Comparison of ENCODE assay signal across 8 mouse cellular contexts in genomic region chrX:162900938-162901337, GRCm38 (mm10). TPM values are rescaled to one million over a fixed set of nuclear protein-coding genes. Genes with fewer than 3 reads are reported as not detected.
DNase-seq lines count a peak whose midpoint lies in the region; ATAC-seq and TF ChIP-seq lines count a peak whose summit lies in the region.

TSS of gene Ctps2 (plus strand) at chrX:162901238.

- peak within 1 kb of the TSS; percentile 68 for H3K4me2 ChIP-seq in forebrain, embryonic 13.5 days

- TF ChIP-seq CTCF in G1E (IDR thresholded peaks at IDR 0.05; ENCODE audit: low read depth, low read length): no peak

- 33% methylated on average over 4 of the region's 4 CpGs for WGBS in forebrain, embryonic 13.5 days

- no peaks in the 10 kb centered on the region for H3K27me3 ChIP-seq in G1E (ENCODE audit: insufficient read depth, low read length)
- no peaks in the 10 kb centered on the region for H3K27me3 ChIP-seq in forebrain, embryonic 13.5 days

- H3K27ac ChIP-seq in forebrain, embryonic 13.5 days: peak within 1 kb of the TSS; percentile 59

- H3K9me3 ChIP-seq in G1E (replicated peaks): no peaks in the 10 kb centered on the region
- H3K9me3 ChIP-seq in forebrain, embryonic 13.5 days (replicated peaks): no peaks in the 10 kb centered on the region

- peaks cover 13% of the 10 kb centered on the region for H3K4me1 ChIP-seq in G1E (ENCODE audit: insufficient read depth, low read depth, low read length)
- 0 out of 2 replicates have a peak, but pooled peaks cover 7% of the 10 kb centered on the region for H3K4me1 ChIP-seq in forebrain, embryonic 13.5 days

- peaks cover 12% of the 10 kb centered on the region for H3K36me3 ChIP-seq in G1E (replicated peaks)
- H3K36me3 ChIP-seq in forebrain, embryonic 13.5 days (ENCODE audit: poor library complexity, severe bottlenecking): no peaks in the 10 kb centered on the region

- DNase-seq in gastrocnemius, postnatal 4 days (ENCODE audit: low spot score in 2 of 2): no peak
- no peak for DNase-seq in gastrocnemius, postnatal 25 days
- no peak for DNase-seq in G1E (ENCODE audit: low spot score)
- DNase-seq in natural killer cell, adult 2 months (ENCODE audit: low spot score in 2 of 2): no peak
- DNase-seq in yolk sac, embryonic 10.5 days (ENCODE audit: low spot score): no peak

- H3K9ac ChIP-seq in forebrain, embryonic 13.5 days: peak within 1 kb of the TSS; percentile 78

- ATAC-seq in G1E (ENCODE audit: extremely low read depth, insufficient number of reproducible peaks, low FRiP score, poor library complexity, severe bottlenecking): no peak
- no peak for ATAC-seq in forebrain, embryonic 13.5 days
- ATAC-seq in inflammation-experienced regulatory T-cells, adult 6 months: no peak
- ATAC-seq in megakaryocyte progenitor cell, adult 5-6 weeks (replicated peaks; ENCODE audit: poor library complexity): 0 out of 2 replicates have a peak, but pooled peaks have one; percentile 1

- peak within 1 kb of the TSS; percentile 80 for H3K4me3 ChIP-seq in G1E (ENCODE audit: low read depth, low read length)
- H3K4me3 ChIP-seq in forebrain, embryonic 13.5 days: peak within 1 kb of the TSS; percentile 60

RNA-seq across cellular contexts. Expression of gene Ctps2, which starts in this region (rescaled TPM):
- total RNA-seq in gastrocnemius, postnatal 4 days (2021): 10 to 100 TPM; 23.6 to 28.3 TPM
- 1 to 10 TPM; 5.1 to 8.4 TPM for total RNA-seq in gastrocnemius, postnatal 25 days (2021)
- 40.4 and 45.3 TPM in 2 replicates for total RNA-seq in G1E (2014; fragmentation: Nextera tagmentation)
- total RNA-seq in G1E (2017): 50.2 and 50.7 TPM in 2 replicates
- 1.1 and 1.3 TPM in 2 replicates for polyA plus RNA-seq in G1E (2012)
- polyA plus RNA-seq in forebrain, embryonic 13.5 days (2015; fragmentation: Nextera tagmentation; extraction: Ambion mirVana): 90.7 and 96.0 TPM in 2 replicates
- 100 to 1,000 TPM; 148 to 207 (median 187) TPM for polyA plus RNA-seq in inflammation-experienced regulatory T-cells, adult 6 months (2017; shearing (Covaris generic))
- 131 and 148 TPM in 2 replicates for total RNA-seq in megakaryocyte progenitor cell, adult 5-6 weeks (2015)
- 65.1 and 65.6 TPM in 2 replicates for total RNA-seq in megakaryocyte progenitor cell, adult 5-6 weeks (2017)

Comparison
In these comparisons a context has a peak if more than half of its experiments do, and no peak if none do; other contexts are left out.
1. RNA of gene Ctps2 (polyA plus RNA-seq): 148 to 207 TPM in inflammation-experienced regulatory T-cells, adult 6 months and 90.7 to 96.0 TPM in forebrain, embryonic 13.5 days; 1.1 to 1.3 TPM in G1E; every median in the first group is over 10 times any median in the second.